Comparison of ENCODE assay signal across 8 mouse cellular contexts in the genomic region with DNA sequence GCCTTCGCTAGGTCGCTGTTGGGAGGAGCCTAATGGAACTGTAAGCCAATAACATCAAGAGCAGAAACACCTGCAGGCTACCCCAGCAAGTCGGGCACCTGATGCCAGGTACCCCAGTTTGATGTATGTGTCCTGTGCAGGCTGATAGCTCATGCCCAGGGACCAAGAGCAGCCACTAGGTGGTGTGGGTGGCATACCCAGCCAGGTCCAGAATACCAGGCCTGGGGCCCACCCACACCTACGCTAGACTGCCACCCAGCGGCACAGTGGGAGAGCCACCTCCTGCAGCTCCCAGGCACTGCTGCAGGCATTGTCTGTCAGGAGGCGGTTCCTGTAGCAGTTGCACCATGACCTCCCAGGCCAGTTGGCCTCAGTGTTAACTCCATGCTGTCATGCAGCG. TPM values are rescaled to one million over a fixed set of nuclear protein-coding genes. Genes with fewer than 3 reads are reported as not detected.
DNase-seq lines count a peak whose midpoint lies in the region; ATAC-seq and TF ChIP-seq lines count a peak whose summit lies in the region.

No protein-coding gene starts in this region.

- H3K9ac ChIP-seq in liver, embryonic 12.5 days, result no peak overlapping the region
- H3K9ac ChIP-seq in neural tube, embryonic 11.5 days (ENCODE audit: low read length), result no peak overlapping the region

- peak; percentile 99 for TF ChIP-seq CTCF in kidney, adult 2 months (conservative IDR thresholded peaks at IDR 0.05; ENCODE audit: insufficient read depth, insufficient read length, low read depth, low read length)

- H3K4me1 ChIP-seq in kidney, adult 2 months (ENCODE audit: control insufficient read depth, insufficient read depth, low read length), result peaks cover 7% of the 10 kb centered on the region; the same call in 1 of the 2 replicates
- peaks cover 53% of the 10 kb centered on the region for H3K4me1 ChIP-seq in liver, embryonic 12.5 days
- peaks cover 9% of the 10 kb centered on the region for H3K4me1 ChIP-seq in neural tube, embryonic 11.5 days (ENCODE audit: control insufficient read depth, insufficient read depth, low read length)

- no peak for TF ChIP-seq POLR2A in kidney, adult 2 months (IDR thresholded peaks at IDR 0.05; ENCODE audit: low read depth, low read length)

- WGBS in kidney, adult 2 months, result 11% methylated on average over 7 of the region's 7 CpGs
- WGBS in liver, embryonic 12.5 days (ENCODE audit: insufficient replicate concordance), result 14% methylated on average over 7 of the region's 7 CpGs
- WGBS in neural tube, embryonic 11.5 days, result 27% methylated on average over 7 of the region's 7 CpGs

- no peak overlapping the region for H3K4me3 ChIP-seq in kidney, adult 2 months (ENCODE audit: insufficient read depth, low read depth, low read length)
- no peak overlapping the region for H3K4me3 ChIP-seq in liver, embryonic 12.5 days
- no peak overlapping the region for H3K4me3 ChIP-seq in neural tube, embryonic 11.5 days (ENCODE audit: low read depth, low read length)

- H3K36me3 ChIP-seq in kidney, adult 2 months (ENCODE audit: control insufficient read depth, insufficient read depth, low read length), result no peaks in the 10 kb centered on the region
- H3K36me3 ChIP-seq in liver, embryonic 12.5 days, result peaks cover 17% of the 10 kb centered on the region
- H3K36me3 ChIP-seq in neural tube, embryonic 11.5 days (ENCODE audit: control insufficient read depth, insufficient read depth, low read length), result 0 out of 2 replicates have a peak, but pooled peaks cover 2% of the 10 kb centered on the region

- peak; percentile 74 for ATAC-seq in liver, embryonic 12.5 days
- ATAC-seq in neural tube, embryonic 11.5 days (ENCODE audit: insufficient read depth, low FRiP score, low TSS enrichment), result 0 out of 2 replicates have a peak, but pooled peaks have one; percentile 43

- H3K9me3 ChIP-seq in liver, embryonic 12.5 days (replicated peaks), result no peaks in the 10 kb centered on the region
- no peaks in the 10 kb centered on the region for H3K9me3 ChIP-seq in neural tube, embryonic 11.5 days (ENCODE audit: control insufficient read depth, low read length)

- H3K27ac ChIP-seq in kidney, adult 2 months (ENCODE audit: insufficient read depth, low read depth, low read length), result no peak overlapping the region
- no peak overlapping the region for H3K27ac ChIP-seq in liver, embryonic 12.5 days
- H3K27ac ChIP-seq in neural tube, embryonic 11.5 days (ENCODE audit: low read depth, low read length), result no peak overlapping the region

- peak; percentile 71 for DNase-seq in ovary, adult 18-20 months (ENCODE audit: low spot score)
- DNase-seq in ovary, postnatal 10 days (ENCODE audit: low spot score), result no peak
- peak; percentile 74 for DNase-seq in cerebellum, adult 9-11 months
- peak; percentile 70 for DNase-seq in gastrocnemius, postnatal 25 days
- DNase-seq in kidney, adult 2 months, result peak; percentile 93
- DNase-seq in neural tube, embryonic 11.5 days (ENCODE audit: low spot score), result peak; percentile 73
- peak; percentile 74 to 77 for DNase-seq in thymus, adult 18-20 months

- no peaks in the 10 kb centered on the region for H3K27me3 ChIP-seq in kidney, adult 2 months (replicated peaks; ENCODE audit: control insufficient read depth, insufficient read depth, low read length)
- peaks cover 68% of the 10 kb centered on the region for H3K27me3 ChIP-seq in liver, embryonic 12.5 days (replicated peaks)
- H3K27me3 ChIP-seq in neural tube, embryonic 11.5 days (ENCODE audit: control insufficient read depth, insufficient read depth, low read length), result peaks cover 33% of the 10 kb centered on the region

- H3K4me2 ChIP-seq in liver, embryonic 12.5 days, result peak overlapping the region; percentile 62
- no peak overlapping the region for H3K4me2 ChIP-seq in neural tube, embryonic 11.5 days (ENCODE audit: low read depth)

RNA-seq across cellular contexts. Expression of a gene that starts 2.8 kb away (rescaled TPM):
- total RNA-seq in gastrocnemius, postnatal 25 days (2021), result not detected
- polyA plus RNA-seq in kidney, adult 2 months (2012; rRNA removed), result 0.64 and 1.2 TPM in 2 replicates
- polyA plus RNA-seq in liver, embryonic 12.5 days (2016; fragmentation: Nextera tagmentation; extraction: Ambion mirVana), result 0.41 and 0.55 TPM in 2 replicates
- not detected in 2 replicates for polyA plus RNA-seq in neural tube, embryonic 11.5 days (2014; fragmentation: Nextera tagmentation; extraction: Ambion mirVana)

RNA-seq across cellular contexts. Expression of a gene that starts 10.6 kb away (rescaled TPM):
- total RNA-seq in gastrocnemius, postnatal 25 days (2021), result 10 to 100 TPM; 73.2 to 75.3 TPM
- polyA plus RNA-seq in kidney, adult 2 months (2012; rRNA removed), result 123 and 145 TPM in 2 replicates
- 114 and 122 TPM in 2 replicates for polyA plus RNA-seq in liver, embryonic 12.5 days (2016; fragmentation: Nextera tagmentation; extraction: Ambion mirVana)
- 289 and 340 TPM in 2 replicates for polyA plus RNA-seq in neural tube, embryonic 11.5 days (2014; fragmentation: Nextera tagmentation; extraction: Ambion mirVana)

RNA-seq across cellular contexts. Expression of a gene that starts 23.8 kb away (rescaled TPM):
- total RNA-seq in gastrocnemius, postnatal 25 days (2021), result 1 to 10 TPM; 3.6 to 4.4 TPM
- 38.9 and 52.2 TPM in 2 replicates for polyA plus RNA-seq in kidney, adult 2 months (2012; rRNA removed)
- polyA plus RNA-seq in liver, embryonic 12.5 days (2016; fragmentation: Nextera tagmentation; extraction: Ambion mirVana), result 58.9 and 61.4 TPM in 2 replicates
- polyA plus RNA-seq in neural tube, embryonic 11.5 days (2014; fragmentation: Nextera tagmentation; extraction: Ambion mirVana), result 59.5 and 65.6 TPM in 2 replicates

RNA-seq across cellular contexts. Expression of a gene that starts 36.1 kb away (rescaled TPM):
- 10 to 100 TPM; 46.3 to 53.2 TPM for total RNA-seq in gastrocnemius, postnatal 25 days (2021)
- polyA plus RNA-seq in kidney, adult 2 months (2012; rRNA removed), result 172 and 183 TPM in 2 replicates
- 188 and 201 TPM in 2 replicates for polyA plus RNA-seq in liver, embryonic 12.5 days (2016; fragmentation: Nextera tagmentation; extraction: Ambion mirVana)
- polyA plus RNA-seq in neural tube, embryonic 11.5 days (2014; fragmentation: Nextera tagmentation; extraction: Ambion mirVana), result 250 and 259 TPM in 2 replicates
